Mouse (Mus musculus): ENCODE results near the gene Cdk14.

Gene Cdk14

DNA sequence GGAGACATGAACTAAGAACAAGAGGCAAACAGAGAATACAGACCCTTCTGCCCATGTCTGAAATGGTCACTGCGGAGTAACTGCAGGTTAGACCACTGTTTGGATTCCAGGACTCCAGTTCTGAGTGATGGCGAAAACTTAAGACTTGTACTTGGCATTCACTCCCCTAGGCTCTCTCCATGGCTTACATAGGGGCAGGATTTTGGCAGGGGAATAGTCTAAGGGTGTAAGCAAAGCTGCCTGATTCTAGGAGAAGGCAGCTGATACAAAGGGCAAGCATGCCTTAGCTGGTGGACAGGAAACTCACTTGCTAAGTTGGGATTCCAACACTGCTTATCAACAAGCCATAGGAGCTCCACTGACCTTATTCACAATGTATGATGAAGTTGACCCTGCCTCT, 521.9 kb downstream of the Cdk14 start:
- DNase-seq (ENCODE audit: low spot score in 2 of 2) = no peak

DNA sequence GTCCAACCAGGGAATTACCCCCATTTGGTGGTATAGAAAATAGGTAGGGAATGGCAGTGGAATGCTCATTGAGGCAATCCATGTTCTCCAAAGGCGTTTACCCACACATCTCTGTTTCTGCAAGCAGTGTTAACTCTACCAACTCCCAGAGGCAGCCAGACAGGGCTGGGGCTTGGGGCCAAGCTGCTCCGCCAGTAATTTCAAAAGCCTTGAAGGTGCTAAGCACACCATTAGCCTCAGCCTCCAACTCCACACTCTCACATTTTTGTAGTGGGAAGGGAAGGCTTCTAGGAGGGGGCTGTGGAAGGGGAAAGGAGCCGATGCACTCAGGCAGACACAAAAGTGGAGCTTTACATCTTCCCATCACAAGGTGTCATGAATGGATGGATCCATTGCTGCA, 525.1 kb downstream of the Cdk14 start:
- DNase-seq (ENCODE audit: low spot score in 2 of 2) = no peak

GRCm38 (mm10) chr5:4893852-4894207, 526.3 kb downstream of the Cdk14 start:
- no peak for DNase-seq (ENCODE audit: low spot score in 2 of 2)

GRCm38 (mm10) chr5:4893206-4893851, 526.8 kb downstream of the Cdk14 start:
- DNase-seq (ENCODE audit: low spot score in 2 of 2) = no peak

- no peak for DNase-seq (ENCODE audit: low spot score in 2 of 2)
These were observed 527.4 kb downstream of the Cdk14 start for GRCm38 (mm10) chr5:4892734-4893133.

GRCm38 (mm10) chr5:4891862-4892704, 528.0 kb downstream of the Cdk14 start:
- DNase-seq (ENCODE audit: low spot score in 2 of 2) = no peak

DNA sequence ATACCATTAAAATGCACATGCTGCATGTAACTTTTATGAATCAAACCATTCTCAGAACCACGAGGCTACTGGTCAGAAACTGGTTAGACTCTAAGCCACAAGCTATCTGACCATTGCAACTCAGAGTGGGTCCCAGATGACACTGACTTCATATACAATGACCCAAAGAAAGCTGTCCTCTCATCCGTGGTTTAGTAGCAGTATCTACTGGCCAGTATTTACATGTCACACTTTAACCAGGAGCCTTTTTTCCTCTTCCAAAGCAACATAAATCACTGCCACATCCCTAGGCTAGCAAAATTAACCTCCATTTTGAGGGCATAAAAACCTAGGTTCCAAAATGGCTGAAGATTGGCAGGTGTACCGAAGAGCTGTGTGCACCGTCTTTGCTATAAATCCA, 533.0 kb downstream of the Cdk14 start:
- no peak for DNase-seq (ENCODE audit: low spot score in 2 of 2)

GRCm38 (mm10) chr5:4882841-4883240, 537.3 kb downstream of the Cdk14 start:
- DNase-seq (ENCODE audit: low spot score in 2 of 2) = no peak

- DNase-seq (ENCODE audit: low spot score in 2 of 2) = no peak
These were observed 539.8 kb downstream of the Cdk14 start for GRCm38 (mm10) chr5:4880331-4880730.

GRCm38 (mm10) chr5:4878934-4879333, 541.2 kb downstream of the Cdk14 start:
- no peak for DNase-seq (ENCODE audit: low spot score in 2 of 2)

DNA sequence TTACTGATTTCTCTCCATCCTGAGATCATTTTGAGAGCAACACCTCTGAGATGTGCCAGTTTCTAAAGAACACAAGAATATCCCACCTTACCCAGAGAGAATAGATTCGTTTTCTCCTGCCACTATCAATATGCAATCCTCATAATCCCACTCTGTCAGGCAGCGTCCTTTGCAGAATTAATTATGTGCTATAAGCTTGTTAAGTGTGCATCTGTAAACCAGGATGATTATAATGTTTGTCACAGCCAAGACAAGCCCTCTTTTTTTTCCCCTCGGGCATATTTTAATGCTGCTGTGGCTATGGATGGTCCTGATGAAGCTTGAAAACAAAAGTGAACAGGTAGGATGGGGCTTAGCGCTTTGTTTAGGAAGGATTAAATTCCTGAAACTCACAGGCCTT, 542.5 kb downstream of the Cdk14 start:
- DNase-seq (ENCODE audit: low spot score in 2 of 2) = no peak

GRCm38 (mm10) chr5:4877131-4877631, 542.9 kb downstream of the Cdk14 start:
- DNase-seq (ENCODE audit: low spot score in 2 of 2) = no peak

- no peak for DNase-seq (ENCODE audit: low spot score in 2 of 2)
These were observed 543.4 kb downstream of the Cdk14 start for GRCm38 (mm10) chr5:4876653-4877091.

- no peak for DNase-seq (ENCODE audit: low spot score in 2 of 2)
These were observed 549.9 kb downstream of the Cdk14 start for GRCm38 (mm10) chr5:4870041-4870726.

GRCm38 (mm10) chr5:4868563-4869120, 551.5 kb downstream of the Cdk14 start:
- no peak for DNase-seq (ENCODE audit: low spot score in 2 of 2)

GRCm38 (mm10) chr5:4867849-4868562, 552.1 kb downstream of the Cdk14 start:
- no peak for DNase-seq (ENCODE audit: low spot score in 2 of 2)

GRCm38 (mm10) chr5:4866945-4867344, 553.2 kb downstream of the Cdk14 start:
- DNase-seq (ENCODE audit: low spot score in 2 of 2) = no peak

GRCm38 (mm10) chr5:4866099-4866498, 554.0 kb downstream of the Cdk14 start:
- no peak for DNase-seq (ENCODE audit: low spot score in 2 of 2)

GRCm38 (mm10) chr5:4861592-4861991, 558.5 kb downstream of the Cdk14 start:
- no peak for DNase-seq (ENCODE audit: low spot score in 2 of 2)

DNA sequence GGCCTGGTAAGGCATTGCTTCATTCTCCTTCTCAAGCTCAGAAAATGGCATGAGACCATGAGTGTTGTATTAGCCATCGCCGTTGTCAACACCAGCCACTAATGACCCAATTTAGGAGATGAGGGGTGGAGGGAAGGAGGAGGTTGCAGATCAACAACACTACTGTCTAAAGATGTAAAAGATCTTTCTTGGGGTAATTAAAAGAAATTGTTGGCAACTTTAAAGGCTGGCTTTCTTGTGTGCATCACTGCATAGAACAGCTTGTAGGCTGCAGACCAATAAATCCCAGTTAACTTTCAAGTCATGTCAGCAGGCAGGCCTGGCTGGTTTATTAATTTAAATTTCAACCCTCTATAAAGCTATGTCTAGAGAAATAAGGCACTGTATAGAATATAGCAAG, 559.0 kb downstream of the Cdk14 start:
- no peak for DNase-seq (ENCODE audit: low spot score in 2 of 2)

DNA sequence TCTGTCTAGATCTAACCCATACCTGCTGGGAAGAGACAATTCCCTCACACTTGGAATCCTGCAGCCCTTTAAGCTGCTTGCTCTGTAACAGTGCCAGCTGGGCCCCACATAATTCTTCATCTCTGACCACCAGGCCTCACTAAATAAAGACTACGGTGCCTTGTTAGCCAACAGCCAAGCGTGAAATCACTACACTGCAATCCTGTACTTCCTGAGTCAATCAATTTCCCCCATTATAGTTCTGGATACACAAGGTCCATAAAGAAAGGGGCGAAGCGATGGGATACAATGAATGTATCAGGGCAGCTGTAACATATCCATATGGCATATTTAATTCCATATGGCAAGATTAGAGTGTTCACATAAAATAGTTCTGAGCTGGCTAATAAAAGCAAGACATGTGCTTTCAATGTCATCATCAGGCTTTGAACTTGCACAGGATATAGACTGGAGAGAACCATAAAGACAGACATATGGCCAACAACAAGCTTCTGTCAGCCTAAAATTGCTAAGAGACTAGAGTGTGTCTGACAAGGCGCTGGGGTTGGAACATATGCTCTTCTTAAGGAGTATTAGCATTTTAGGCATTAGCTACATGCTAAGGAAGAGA, 562.0 kb downstream of the Cdk14 start:
- no peak for DNase-seq (ENCODE audit: low spot score in 2 of 2)
